14 mouse cellular contexts compared by ENCODE assay signal in genomic region chr15:96366176-96366963, GRCm38 (mm10).
"Had no signal": no experiment of that assay in that cellular context is flagged by ENCODE, and none has a peak within 500 bp of the region (broad histone marks: within the 10 kb centered on the region; RNA-seq: fewer than 3 reads in every experiment).

No protein-coding gene starts in this region.

- H3K27ac ChIP-seq: layer of hippocampus, adult 2 months; left cerebral cortex, adult 2 months; limb, embryonic 12.5 days; liver, embryonic 15.5 days; midbrain, embryonic 13.5 days; stomach, postnatal 0 days had no signal

- H3K9me3 ChIP-seq: limb, embryonic 12.5 days; liver, embryonic 15.5 days; midbrain, embryonic 13.5 days had no signal

- H3K27me3 ChIP-seq: limb, embryonic 12.5 days; liver, embryonic 15.5 days; midbrain, embryonic 13.5 days had no signal

- H3K9ac ChIP-seq: limb, embryonic 12.5 days; liver, embryonic 15.5 days; midbrain, embryonic 13.5 days had no signal

- H3K4me3 ChIP-seq: layer of hippocampus, adult 2 months; left cerebral cortex, adult 2 months; limb, embryonic 12.5 days; liver, embryonic 15.5 days; midbrain, embryonic 13.5 days had no signal

- ATAC-seq: lung, postnatal 0 days; midbrain, embryonic 13.5 days had no signal

- DNase-seq: kidney, postnatal 10 days; kidney, postnatal 4 days; liver; lung, adult 2 months; lung, postnatal 36 days; right cerebral cortex, adult 18-20 months; thymus, postnatal 4 days had no signal

- H3K4me1 ChIP-seq: limb, embryonic 12.5 days; liver, embryonic 15.5 days; midbrain, embryonic 13.5 days had no signal

- H3K4me2 ChIP-seq: limb, embryonic 12.5 days; liver, embryonic 15.5 days; midbrain, embryonic 13.5 days had no signal
